Mouse (Mus musculus) kidney, embryonic 14.5 days (tissue): Measurements from ENCODE around the gene Fkbp15. TPM values are rescaled to one million over a fixed set of nuclear protein-coding genes. Genes with fewer than 3 reads are reported as not detected.

ENCODE experiments used
- ATAC-seq: fragments of 200-750 bp; cut with Nextera tagmentation; 2 replicates; pipeline ENCODE4 v1.8.0; 2017; ENCODE audit warnings: moderate number of reproducible peaks, mild to moderate bottlenecking, moderate TSS enrichment, moderate library complexity; ENCODE audit not compliant: low FRiP score, low TSS enrichment
- H3K27ac ChIP-seq: fragments of 300-500 bp; sonication (generic); 2 replicates; pipeline ENCODE4 v1.5.1; 2014; ENCODE audit warnings: low read depth, mild to moderate bottlenecking, low read length, moderate library complexity, mixed read lengths
- H3K27me3 ChIP-seq: fragments of 300-500 bp; sonication (generic); 2 replicates; pipeline ENCODE4 v1.6.1; 2014; ENCODE audit warnings: mild to moderate bottlenecking, low read length; ENCODE audit not compliant: control insufficient read depth, insufficient read depth
- H3K36me3 ChIP-seq: fragments of 300-500 bp; sonication (generic); 2 replicates; pipeline ENCODE4 v1.6.1; 2014; ENCODE audit warnings: low read length, mixed read lengths; ENCODE audit not compliant: control insufficient read depth, insufficient read depth
- H3K4me1 ChIP-seq: fragments of 300-500 bp; sonication (generic); 2 replicates; pipeline ENCODE4 v1.6.1; 2014; ENCODE audit warnings: low read length, mixed read lengths; ENCODE audit not compliant: control insufficient read depth, insufficient read depth
- H3K4me2 ChIP-seq: fragments of 300-500 bp; sonication (generic); replicated peaks from 2 replicates; pipeline ENCODE4 v1.6.1; 2014; ENCODE audit warnings: low read depth, mild to moderate bottlenecking, low read length
- H3K4me3 ChIP-seq: fragments of 300-500 bp; sonication (generic); 2 replicates; pipeline ENCODE4 v1.5.1; 2014; ENCODE audit warnings: mild to moderate bottlenecking, low read length
- H3K9ac ChIP-seq: fragments of 300-500 bp; sonication (generic); 2 replicates; pipeline ENCODE4 v1.6.1; 2014; ENCODE audit warnings: low read depth, mild to moderate bottlenecking, low read length, moderate library complexity
- H3K9me3 ChIP-seq: fragments of 300-500 bp; sonication (generic); 2 replicates; pipeline ENCODE4 v1.6.1; 2016; ENCODE audit warnings: low read length; ENCODE audit not compliant: control insufficient read depth
- WGBS: fragments of 180-500 bp; shearing (Covaris S2); extraction: QIAGEN DNeasy Blood & Tissue Kit; methylation state at CpG from one replicate; pipeline ENCODE4 v1.1.7; 2014; 5-methylcytosine and 5-hydroxymethylcytosine counted together
- polyA plus RNA-seq: library from polyadenylated mRNA; unstranded; fragments of >200 nt; fragmentation: Nextera tagmentation; extraction: Ambion mirVana; gene quantifications from 2 replicates; pipeline ENCODE4 v1.2.1, GENCODE M21; 2014

Gene Fkbp15
- polyA plus RNA-seq, 1 experiment from 2014 or later, result 25.2 TPM

GRCm38 (mm10) chr4:62313641-62314211, 46.6 kb downstream of the Fkbp15 start:
- no peak for ATAC-seq
- peaks cover 13% of the 10 kb centered on the region for H3K36me3 ChIP-seq
- WGBS, result 90% methylated on average over 9 of the region's 9 CpGs

GRCm38 (mm10) chr4:62312821-62313220, 47.5 kb downstream of the Fkbp15 start:
- Histone ChIP-seq H3K4me2 (no peak overlapping the region), H3K27me3 (no peaks in the 10 kb centered on the region), H3K4me3 (no peak overlapping the region), H3K27ac (no peak overlapping the region), H3K36me3 (peaks cover 17% of the 10 kb centered on the region), H3K4me1 (no peaks in the 10 kb centered on the region), H3K9me3 (no peaks in the 10 kb centered on the region), H3K9ac (no peak overlapping the region)
- ATAC-seq, result no peak
- 90% methylated on average over 2 of the region's 2 CpGs for WGBS

More at GRCm38 (mm10) chr4:62313641-62314211, 46.6 kb downstream of the Fkbp15 start:
- Histone ChIP-seq H3K9ac (no peak overlapping the region), H3K4me1 (no peaks in the 10 kb centered on the region), H3K4me2 (no peak overlapping the region), H3K27ac (no peak overlapping the region), H3K9me3 (no peaks in the 10 kb centered on the region), H3K27me3 (no peaks in the 10 kb centered on the region), H3K4me3 (no peak overlapping the region)

DNA sequence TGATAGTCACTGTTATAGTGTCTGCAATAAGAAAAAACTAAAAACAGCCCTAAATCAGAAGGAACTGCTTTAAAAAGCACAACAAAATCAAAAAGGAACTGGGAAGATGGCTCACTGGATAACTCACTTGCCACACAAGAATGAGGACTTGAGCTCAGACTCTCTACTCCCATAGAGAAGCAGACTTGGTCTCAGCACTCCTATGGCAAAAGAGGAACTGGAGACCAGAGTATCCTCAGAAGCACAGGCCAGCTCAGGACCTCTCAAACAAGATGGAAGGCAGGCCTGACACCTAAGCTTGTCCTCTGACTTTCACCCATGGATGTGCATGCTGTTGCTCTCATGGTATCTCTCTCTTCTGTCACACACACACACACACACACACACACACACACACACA, 51.9 kb downstream of the Fkbp15 start:
- ATAC-seq, result no peak
- Histone ChIP-seq H3K27ac (no peak overlapping the region), H3K36me3 (peaks cover 35% of the 10 kb centered on the region), H3K4me2 (no peak overlapping the region), H3K27me3 (no peaks in the 10 kb centered on the region), H3K4me1 (no peaks in the 10 kb centered on the region), H3K9ac (no peak overlapping the region), H3K9me3 (no peaks in the 10 kb centered on the region), H3K4me3 (no peak overlapping the region)

DNA sequence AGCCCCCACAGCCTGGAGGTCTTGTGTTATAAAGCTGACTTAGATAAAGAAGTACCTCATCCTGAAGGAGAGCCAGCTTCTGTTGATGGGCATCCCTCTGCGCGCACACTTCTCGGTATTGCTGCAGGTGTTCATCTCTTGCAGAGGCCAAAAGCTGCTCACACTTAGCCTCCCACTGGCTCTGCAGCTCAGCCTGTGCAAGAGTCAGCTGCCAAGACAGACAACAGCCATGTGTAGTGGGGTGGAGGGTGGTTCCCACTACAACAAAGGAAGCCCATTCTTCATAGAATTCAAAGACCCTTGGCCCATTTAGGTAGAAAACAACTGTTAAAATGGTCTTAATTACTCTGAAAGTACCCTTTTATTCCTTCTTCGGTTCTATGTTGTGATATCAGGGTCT, 53.5 kb downstream of the Fkbp15 start:
- Histone ChIP-seq H3K36me3 (peaks cover 38% of the 10 kb centered on the region), H3K9ac (no peak overlapping the region)
- WGBS, result 89% methylated on average over 4 of the region's 4 CpGs

DNA sequence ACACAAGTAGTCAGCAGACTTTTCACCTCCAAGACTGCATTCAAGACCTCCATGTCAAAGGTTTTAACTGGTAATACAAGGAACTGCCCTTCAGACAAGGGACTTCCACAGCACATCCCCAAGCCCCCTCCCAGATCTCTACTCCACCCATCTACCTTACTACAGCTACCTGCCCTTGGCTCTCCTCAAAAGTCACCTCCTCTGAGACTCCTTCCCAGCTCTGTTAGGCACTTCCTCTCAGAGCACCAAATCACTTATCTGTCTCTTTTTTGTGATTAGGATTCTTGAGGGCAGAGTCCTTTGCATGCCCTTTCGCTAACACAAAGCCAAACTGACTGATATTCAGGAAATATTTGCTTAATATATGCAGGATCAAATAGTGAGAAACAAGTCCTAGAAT, 54.0 kb downstream of the Fkbp15 start:
- H3K27me3 ChIP-seq, result no peaks in the 10 kb centered on the region
- H3K9me3 ChIP-seq, result no peaks in the 10 kb centered on the region
- WGBS, result 90% methylated on average over 1 of the region's 1 CpGs
- peaks cover 39% of the 10 kb centered on the region for H3K36me3 ChIP-seq
- no peak overlapping the region for H3K4me3 ChIP-seq
- H3K4me2 ChIP-seq, result no peak overlapping the region
- no peaks in the 10 kb centered on the region for H3K4me1 ChIP-seq
- ATAC-seq, result no peak
- no peak overlapping the region for H3K27ac ChIP-seq
- H3K9ac ChIP-seq, result no peak overlapping the region

More for the DNA sequence above, 53.5 kb downstream of the Fkbp15 start:
- no peaks in the 10 kb centered on the region for H3K9me3 ChIP-seq
- H3K4me3 ChIP-seq, result no peak overlapping the region
- H3K4me1 ChIP-seq, result no peaks in the 10 kb centered on the region
- no peak for ATAC-seq
- no peak overlapping the region for H3K4me2 ChIP-seq
- no peaks in the 10 kb centered on the region for H3K27me3 ChIP-seq
- H3K27ac ChIP-seq, result no peak overlapping the region

GRCm38 (mm10) chr4:62303288-62303687, 57.1 kb downstream of the Fkbp15 start:
- no peak overlapping the region for H3K4me2 ChIP-seq
- no peaks in the 10 kb centered on the region for H3K9me3 ChIP-seq
- no peaks in the 10 kb centered on the region for H3K27me3 ChIP-seq
- no peak for ATAC-seq
- WGBS, result 81% methylated on average over 1 of the region's 1 CpGs
- H3K4me3 ChIP-seq, result no peak overlapping the region
- H3K9ac ChIP-seq, result no peak overlapping the region
- no peak overlapping the region for H3K27ac ChIP-seq
- H3K4me1 ChIP-seq, result no peaks in the 10 kb centered on the region
- peaks cover 58% of the 10 kb centered on the region for H3K36me3 ChIP-seq

DNA sequence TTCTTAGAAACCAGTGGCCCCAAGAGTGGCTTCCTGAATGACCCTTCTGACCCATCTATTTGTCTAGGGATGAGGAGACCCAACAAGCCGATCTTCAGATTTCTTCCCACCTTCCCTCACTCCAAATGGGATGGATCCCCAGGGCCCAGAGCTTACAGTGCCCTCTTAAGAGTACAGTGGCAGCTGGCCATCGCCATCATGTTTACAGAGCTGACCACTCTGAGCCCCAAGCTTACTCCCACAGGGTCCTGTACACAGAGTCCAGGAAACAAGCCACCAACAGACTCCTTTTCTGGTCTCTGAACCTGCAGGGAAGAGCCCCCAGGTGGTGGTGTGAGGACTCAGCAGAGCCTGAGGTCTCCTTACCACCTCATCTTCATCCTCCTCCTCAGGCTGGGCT, 57.6 kb downstream of the Fkbp15 start:
- Histone ChIP-seq H3K4me2 (no peak overlapping the region), H3K9me3 (no peaks in the 10 kb centered on the region), H3K27me3 (no peaks in the 10 kb centered on the region), H3K9ac (no peak overlapping the region), H3K4me3 (no peak overlapping the region), H3K27ac (no peak overlapping the region), H3K4me1 (no peaks in the 10 kb centered on the region), H3K36me3 (peaks cover 56% of the 10 kb centered on the region)
- ATAC-seq, result no peak
- 36% methylated on average over 2 of the region's 2 CpGs for WGBS

DNA sequence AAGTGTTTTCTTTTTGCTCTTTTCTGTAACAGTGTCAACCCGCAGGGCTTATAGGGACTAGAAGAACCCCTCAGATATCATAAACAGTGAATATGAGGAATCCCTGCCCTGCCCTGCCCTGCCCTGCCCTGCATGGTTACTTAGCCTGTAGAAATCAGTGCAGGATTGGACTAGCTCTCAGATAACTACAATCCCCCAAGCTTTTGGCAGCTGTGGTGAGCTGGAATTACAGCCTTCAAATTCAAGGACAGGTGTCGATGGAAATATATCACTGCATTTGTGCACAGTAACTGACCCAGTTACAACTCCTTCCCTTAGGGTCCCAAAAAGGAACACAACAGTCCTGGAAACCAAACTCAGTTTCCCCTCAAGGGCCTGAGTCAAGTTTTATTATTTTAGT, 60.3 kb downstream of the Fkbp15 start:
- Histone ChIP-seq H3K4me2 (no peak overlapping the region), H3K4me3 (no peak overlapping the region)

GRCm38 (mm10) chr4:62297280-62298130, 62.8 kb downstream of the Fkbp15 start:
- 84% methylated on average over 3 of the region's 3 CpGs for WGBS
- no peak overlapping the region for H3K9ac ChIP-seq
- H3K4me2 ChIP-seq, result no peak overlapping the region
- no peak overlapping the region for H3K27ac ChIP-seq
- H3K9me3 ChIP-seq, result no peaks in the 10 kb centered on the region
- H3K4me3 ChIP-seq, result no peak overlapping the region
- H3K36me3 ChIP-seq, result peaks cover 33% of the 10 kb centered on the region; the same call in 1 of the 2 replicates
- peaks cover 14% of the 10 kb centered on the region for H3K4me1 ChIP-seq
- no peak for ATAC-seq
- no peaks in the 10 kb centered on the region for H3K27me3 ChIP-seq

More for the DNA sequence above, 60.3 kb downstream of the Fkbp15 start:
- no peaks in the 10 kb centered on the region for H3K9me3 ChIP-seq
- H3K9ac ChIP-seq, result no peak overlapping the region
- WGBS, result 92% methylated on average over 2 of the region's 2 CpGs
- no peak for ATAC-seq
- peaks cover 51% of the 10 kb centered on the region for H3K36me3 ChIP-seq
- no peaks in the 10 kb centered on the region for H3K27me3 ChIP-seq
- H3K27ac ChIP-seq, result no peak overlapping the region
- H3K4me1 ChIP-seq, result no peaks in the 10 kb centered on the region
